Mouse (Mus musculus): ENCODE measurements around the gene Nccrp1. TPM values are rescaled to one million over a fixed set of nuclear protein-coding genes. Genes with fewer than 3 reads are reported as not detected.
"Not testable (repeated sequence)": the region's sequence is repeated elsewhere in the genome, so short reads cannot be mapped to it uniquely, and the experiment has no call there.

The Nccrp1 gene
- total RNA-seq, 2 experiments from 2014 or later, result 0.20 TPM; not detected in 1

DNA sequence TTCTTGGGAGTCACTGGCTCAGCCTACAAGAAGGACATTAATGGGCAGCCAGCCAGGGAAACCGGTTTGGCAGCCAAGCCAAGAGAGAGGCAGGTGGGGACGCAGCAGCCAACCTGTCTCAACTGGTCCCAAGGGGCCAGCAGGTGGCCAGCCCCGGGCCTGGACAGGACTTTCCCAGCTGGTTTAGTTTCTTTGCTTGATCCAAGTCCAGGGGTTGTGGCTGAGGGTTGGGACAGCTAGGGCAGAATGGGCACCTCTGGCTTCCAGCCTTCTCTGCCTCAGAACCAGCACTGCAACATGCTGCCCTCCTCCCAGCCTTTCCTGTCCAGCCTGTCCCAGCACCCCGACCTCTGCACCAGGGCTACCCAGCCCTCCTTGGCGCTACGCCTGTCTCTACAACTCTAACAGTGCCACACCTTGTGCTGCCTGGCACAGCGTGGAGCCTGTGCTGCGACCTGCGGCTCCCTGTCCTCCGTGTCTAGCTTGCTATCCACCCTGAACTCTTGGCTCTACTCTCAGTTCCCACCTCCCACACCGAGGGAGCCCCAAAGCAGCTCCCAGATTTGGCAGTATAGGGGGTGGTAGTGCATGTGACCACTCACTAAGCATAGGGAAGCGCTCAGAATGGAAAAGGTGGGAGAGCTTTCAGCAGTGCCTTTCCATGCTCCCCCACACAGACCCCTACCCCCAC is 23.4 kb upstream of the Nccrp1 start:
- peak; percentile 52 to 63 for DNase-seq

GRCm38 (mm10) chr7:28568253-28568652 is 21.2 kb upstream of the Nccrp1 start:
- peak; percentile 59 to 77 for DNase-seq

GRCm38 (mm10) chr7:28567539-28567938 is 20.5 kb upstream of the Nccrp1 start:
- DNase-seq, result no peak

DNA sequence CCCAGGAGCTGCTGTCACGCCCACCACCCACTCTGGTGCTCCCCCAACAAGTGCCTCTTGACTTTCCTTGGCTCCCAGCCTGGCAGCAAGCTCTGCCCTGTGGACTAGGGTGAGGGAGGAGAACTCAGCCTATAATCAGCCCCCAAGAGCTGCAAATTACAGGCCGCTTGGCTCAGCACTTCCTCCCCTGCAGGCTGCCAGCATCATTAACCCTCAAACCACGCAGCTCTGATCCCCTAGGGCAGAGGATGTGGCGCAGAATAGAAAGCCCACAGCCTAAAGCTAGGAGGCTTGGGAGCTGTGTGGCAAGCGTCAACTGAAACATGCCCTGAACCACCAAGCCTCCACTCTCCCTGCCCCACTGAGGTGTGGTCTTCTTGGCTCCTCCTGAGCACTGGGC is 18.4 kb upstream of the Nccrp1 start:
- DNase-seq, result no peak

DNA sequence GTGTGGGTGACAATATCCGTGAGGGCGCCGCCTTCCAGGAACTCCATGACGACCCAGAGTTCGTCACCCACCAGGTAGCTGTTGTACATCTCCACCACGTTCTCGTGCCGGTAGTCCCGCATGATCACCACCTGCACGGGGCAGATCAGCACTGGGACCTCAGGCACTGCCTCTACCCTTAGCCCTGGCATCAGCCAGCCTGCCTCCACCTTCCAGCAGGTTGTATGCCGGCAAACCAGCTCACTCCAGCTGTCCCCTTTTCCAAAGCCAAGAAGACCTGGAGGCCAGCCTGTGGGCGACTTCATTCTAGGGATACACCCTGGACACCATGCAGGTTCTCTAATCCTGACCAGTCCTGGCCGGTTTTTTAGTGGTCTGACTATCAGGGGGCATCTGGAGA is 15.9 kb upstream of the Nccrp1 start:
- DNase-seq, result no peak

GRCm38 (mm10) chr7:28562371-28562770 is 15.3 kb upstream of the Nccrp1 start:
- no peak for DNase-seq

DNA sequence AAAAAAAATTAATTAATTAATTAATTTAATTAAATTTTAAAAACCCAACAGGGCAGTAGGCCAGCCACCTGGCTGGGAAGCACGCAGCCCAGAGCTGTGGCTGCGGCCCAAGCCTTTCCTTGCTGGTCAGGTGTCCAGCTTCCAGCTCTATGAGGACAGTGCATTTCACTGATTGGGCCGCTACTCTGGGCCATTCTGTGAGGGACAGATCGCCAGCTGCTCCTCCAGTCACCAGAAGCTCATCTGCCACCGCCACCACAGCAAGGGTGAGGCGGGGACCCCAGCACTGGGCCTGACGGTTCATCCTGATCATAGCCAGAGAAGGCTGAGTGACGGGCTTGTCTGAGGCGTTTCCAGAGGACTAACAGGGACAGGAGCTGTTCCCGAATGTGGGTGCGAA is 14.9 kb upstream of the Nccrp1 start:
- no peak for DNase-seq

- no peak for DNase-seq
Measured at GRCm38 (mm10) chr7:28560856-28561255, 13.8 kb upstream of the Nccrp1 start.

- peak; percentile 46 to 66 for DNase-seq
Measured at GRCm38 (mm10) chr7:28558486-28558885, 11.4 kb upstream of the Nccrp1 start.

DNA sequence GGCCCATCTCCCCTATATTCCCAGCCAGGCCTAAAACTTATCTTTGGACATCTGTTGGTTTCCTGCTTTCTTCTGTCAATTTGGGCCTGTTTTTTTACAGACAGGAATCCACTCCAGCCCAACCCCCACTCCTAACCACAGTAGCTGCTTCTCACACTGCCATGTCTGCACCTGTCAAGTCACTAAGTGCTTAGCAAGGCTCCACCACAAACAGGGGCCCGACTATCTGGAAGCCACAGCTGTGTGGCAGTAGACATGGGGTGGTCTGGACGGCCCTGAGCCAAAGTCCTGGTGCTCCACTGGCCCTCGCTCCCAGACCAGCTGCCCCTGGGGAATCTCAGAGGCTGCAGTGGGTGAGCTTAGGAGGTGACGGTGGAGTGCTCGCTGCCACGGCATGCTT is 10.7 kb upstream of the Nccrp1 start:
- DNase-seq, result no peak

DNA sequence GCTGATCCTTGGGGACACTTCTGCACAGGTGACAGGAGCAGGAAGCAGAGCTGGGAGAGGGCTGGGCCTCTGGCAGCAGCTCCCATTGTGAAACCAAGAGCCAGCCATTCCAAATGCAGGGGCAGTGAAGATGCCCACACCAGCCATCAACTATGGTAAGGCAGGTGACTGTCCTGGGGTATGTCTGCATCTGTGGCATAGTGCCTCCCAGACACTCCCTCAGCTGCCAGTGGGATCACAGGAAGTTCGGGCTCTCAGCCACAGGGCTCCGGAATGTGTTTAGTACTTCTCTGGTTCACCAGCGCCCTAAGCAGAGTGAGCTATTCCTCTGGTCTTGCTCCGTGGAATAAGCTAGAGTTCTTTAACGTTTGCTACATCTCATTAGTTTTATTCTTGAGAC is 10.0 kb upstream of the Nccrp1 start:
- DNase-seq, result no peak

- no peak for DNase-seq
Measured at GRCm38 (mm10) chr7:28555939-28556535, 9.0 kb upstream of the Nccrp1 start.

DNA sequence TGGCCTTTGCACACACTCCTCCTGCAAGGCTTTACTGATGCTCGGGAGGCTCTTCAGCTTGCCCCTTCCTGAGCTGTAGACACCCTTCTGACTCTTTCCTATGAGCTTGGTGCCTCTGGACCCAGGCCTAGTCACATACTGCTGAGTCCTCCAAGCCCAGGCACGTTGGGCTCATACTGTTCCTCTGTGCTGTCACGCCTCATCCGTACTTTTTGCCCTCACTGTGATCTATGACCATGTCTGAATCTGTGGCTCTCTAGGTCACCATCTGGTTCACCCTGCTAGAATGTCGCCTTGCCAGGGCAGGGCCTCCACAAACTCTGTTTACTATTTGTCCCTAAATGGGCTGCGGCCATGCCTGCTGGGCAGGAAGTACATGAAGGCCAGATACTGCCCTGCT is 6.0 kb upstream of the Nccrp1 start:
- no peak for DNase-seq

GRCm38 (mm10) chr7:28547628-28548027 is 574 bp upstream of the Nccrp1 start:
- DNase-seq, result no peak

DNA sequence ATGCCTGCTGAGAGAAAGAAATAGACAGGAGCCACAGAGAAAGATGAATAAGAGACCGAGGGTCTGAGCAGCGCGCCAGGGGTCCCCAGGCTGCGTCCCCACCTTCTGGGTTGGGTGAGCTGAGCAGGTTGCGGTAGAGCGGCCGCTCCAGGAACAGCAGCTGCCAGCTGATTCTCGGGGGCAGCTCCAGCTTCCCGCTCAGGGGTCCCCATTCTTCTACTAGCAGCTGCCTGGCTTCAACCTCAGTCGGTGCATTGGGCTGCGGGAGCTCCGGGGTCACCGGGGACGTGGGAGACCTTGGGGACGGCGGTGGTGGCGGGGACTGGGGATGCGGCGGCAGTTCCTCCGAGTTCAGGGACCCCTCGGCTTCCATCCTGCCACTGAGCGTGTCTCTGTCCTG is 405 bp downstream of the Nccrp1 start:
- no peak for DNase-seq

GRCm38 (mm10) chr7:28545891-28546210 is 1.2 kb downstream of the Nccrp1 start:
- DNase-seq, result peak in 1 of 2 experiments; percentile 39

GRCm38 (mm10) chr7:28545048-28545890 is 1.8 kb downstream of the Nccrp1 start:
- DNase-seq, result no peak

DNA sequence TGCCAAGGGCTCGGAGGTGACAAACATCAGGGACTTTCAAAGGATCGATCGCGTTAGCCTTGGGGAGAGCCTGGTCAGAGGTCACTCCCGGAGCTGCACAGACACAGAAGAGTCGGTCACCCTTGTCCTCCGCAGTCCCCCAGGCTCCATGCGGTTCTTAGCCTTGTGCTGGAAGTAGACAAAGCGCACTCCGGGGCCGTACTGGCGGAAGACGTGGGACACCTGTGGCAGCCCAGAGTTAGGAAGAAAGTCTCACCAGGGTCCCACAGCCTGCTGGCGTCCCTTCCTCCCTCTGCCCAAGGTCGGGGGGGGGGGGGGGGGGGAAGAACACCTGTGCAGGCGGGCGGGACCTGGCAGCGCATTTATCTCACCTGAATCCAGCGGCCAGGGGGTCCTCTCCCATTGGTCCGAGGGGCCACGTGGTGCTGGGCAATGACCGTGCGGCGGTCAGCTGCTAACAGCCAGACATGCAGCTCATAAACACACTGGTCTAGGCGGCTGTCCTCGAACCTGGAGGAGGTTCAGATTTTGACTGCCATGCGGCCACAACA is 2.9 kb downstream of the Nccrp1 start:
- no peak for DNase-seq

GRCm38 (mm10) chr7:28540526-28540925 is 6.5 kb downstream of the Nccrp1 start, which contains the start of gene Sycn:
TSS of gene Sycn (plus strand) at chr7:28540885.
- no peak for DNase-seq

- not testable (repeated sequence) for DNase-seq
Measured at GRCm38 (mm10) chr7:28538886-28539285, 8.2 kb downstream of the Nccrp1 start.

DNA sequence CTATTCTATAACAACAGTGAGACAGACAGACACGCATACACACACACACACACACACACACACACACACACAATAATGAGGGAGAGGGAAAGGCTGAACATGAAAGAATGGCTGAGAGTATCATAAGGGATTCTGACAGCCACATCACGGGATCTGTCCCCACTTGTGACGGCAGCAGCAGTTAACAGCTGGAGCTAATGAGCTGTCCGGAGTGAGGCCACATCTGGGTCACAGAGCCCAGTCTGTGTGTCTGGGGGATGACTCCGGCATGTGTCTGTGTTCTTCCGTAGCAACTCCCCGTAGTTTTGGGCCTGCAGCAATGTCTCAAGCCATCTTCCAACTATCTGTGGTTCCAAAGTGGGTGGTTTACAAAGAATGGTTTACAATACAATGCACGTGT is 15.0 kb downstream of the Nccrp1 start:
- DNase-seq, result no peak

GRCm38 (mm10) chr7:28527922-28528719 is 18.9 kb downstream of the Nccrp1 start:
- peak; percentile 87 to 95 for DNase-seq
